Mouse (Mus musculus): ENCODE measurements around the gene Apol7a. TPM values are rescaled to one million over a fixed set of nuclear protein-coding genes. Genes with fewer than 3 reads are reported as not detected.
"Not testable (repeated sequence)": the region's sequence is repeated elsewhere in the genome, so short reads cannot be mapped to it uniquely, and the experiment has no call there.

The Apol7a gene
- 0.09 and 0.13 TPM in 2 replicates for polyA plus RNA-seq (2015; fragmentation: Nextera tagmentation; extraction: Ambion mirVana)

DNA sequence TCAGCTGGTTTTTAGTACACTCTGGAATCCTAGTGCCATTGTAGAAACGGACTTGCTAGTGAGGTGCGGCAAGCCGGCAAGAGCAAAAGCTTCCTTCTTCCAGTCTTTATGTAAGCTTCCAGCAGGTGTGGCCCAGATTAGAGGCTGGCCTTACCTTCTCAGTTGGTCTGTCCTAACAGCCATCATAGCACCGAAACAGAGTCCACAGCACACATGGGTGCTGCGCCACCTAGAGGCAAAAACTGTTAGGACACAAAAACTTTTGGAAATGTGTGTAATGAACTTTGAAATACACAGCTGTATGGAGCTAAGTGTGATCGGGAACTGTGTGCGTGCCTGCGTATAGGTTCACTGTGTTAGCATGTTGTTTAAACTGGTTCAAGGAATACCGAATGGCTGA is at the start of gene Apol7a:
Gene Apol7a (minus strand): TSS at position 84 of the 400 bp plus-strand sequence.
- WGBS, result 64% methylated on average over 9 of the region's 9 CpGs
- H3K27me3 ChIP-seq (ENCODE audit: insufficient read depth, low read length); H3K4me3 ChIP-seq (replicated peaks; ENCODE audit: low read depth, low read length); H3K4me1 ChIP-seq (replicated peaks; ENCODE audit: insufficient read depth, low read length); H3K27ac ChIP-seq; H3K9me3 ChIP-seq (replicated peaks; ENCODE audit: low read length); H3K4me2 ChIP-seq (ENCODE audit: low read length); ATAC-seq (replicated peaks; ENCODE audit: low FRiP score, low read depth); H3K36me3 ChIP-seq (ENCODE audit: insufficient read depth, low read length); H3K9ac ChIP-seq (ENCODE audit: low read depth, low read length): not testable (repeated sequence)
- peak; percentile 10 for DNase-seq (ENCODE audit: low spot score)
- peak; percentile 59 for TF ChIP-seq CTCF (IDR thresholded peaks at IDR 0.05; ENCODE audit: low read depth)

DNA sequence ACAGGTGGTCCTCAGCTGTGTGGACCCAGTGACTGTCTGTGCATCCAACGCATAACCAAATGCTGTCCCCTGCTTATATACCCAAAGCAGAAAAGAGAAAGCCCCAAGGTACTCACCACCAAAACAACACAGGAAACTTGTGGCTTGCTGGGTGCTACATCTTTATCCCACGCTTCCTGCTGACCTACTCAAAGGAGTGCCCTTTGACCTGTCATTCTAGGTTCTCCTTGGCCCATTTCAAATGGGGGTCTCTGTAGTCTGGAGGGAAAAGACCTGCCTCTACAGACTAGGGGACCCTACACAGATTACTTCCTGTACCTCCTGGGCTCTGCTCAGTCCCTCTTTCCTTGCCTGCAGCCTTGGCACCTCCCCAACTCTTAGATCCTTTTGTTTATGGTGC is 48.5 kb upstream of the Apol7a start, which contains the start of gene Apol7b:
Gene Apol7b (minus strand): TSS at position 101 of the 400 bp plus-strand sequence.
- H3K36me3 ChIP-seq (ENCODE audit: insufficient read depth, low read length); H3K4me3 ChIP-seq (replicated peaks; ENCODE audit: low read depth, low read length); H3K4me2 ChIP-seq (ENCODE audit: low read length); H3K9ac ChIP-seq (ENCODE audit: low read depth, low read length); H3K27ac ChIP-seq; ATAC-seq (replicated peaks; ENCODE audit: low FRiP score, low read depth); H3K9me3 ChIP-seq (replicated peaks; ENCODE audit: low read length); DNase-seq (ENCODE audit: low spot score); H3K27me3 ChIP-seq (ENCODE audit: insufficient read depth, low read length); H3K4me1 ChIP-seq (replicated peaks; ENCODE audit: insufficient read depth, low read length): not testable (repeated sequence)
- WGBS, result 97% methylated on average over 2 of the region's 2 CpGs

DNA sequence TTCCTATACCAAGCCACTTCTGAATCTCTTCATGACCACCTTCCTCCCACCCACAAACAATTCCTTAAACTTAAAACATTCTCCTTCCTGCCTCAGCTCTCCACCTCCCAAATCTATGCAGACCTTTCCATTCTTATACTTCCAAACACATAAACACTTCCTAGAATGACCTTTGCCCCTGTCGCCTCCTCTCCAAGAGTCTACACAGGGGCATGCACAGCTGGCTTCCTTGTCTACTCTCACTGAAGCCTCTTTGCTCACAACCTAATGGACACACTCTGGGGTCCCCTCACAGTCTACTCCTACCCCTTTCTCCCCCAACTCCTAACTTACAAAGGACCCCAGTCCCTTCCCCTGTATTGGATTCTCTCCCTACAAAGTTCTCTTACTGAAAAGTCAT is 46.8 kb upstream of the Apol7a start:
- 78% methylated on average over 1 of the region's 1 CpGs for WGBS
- not testable (repeated sequence) for H3K9me3 ChIP-seq (replicated peaks; ENCODE audit: low read length); H3K4me1 ChIP-seq (replicated peaks; ENCODE audit: insufficient read depth, low read length); H3K9ac ChIP-seq (ENCODE audit: low read depth, low read length); H3K4me3 ChIP-seq (replicated peaks; ENCODE audit: low read depth, low read length); H3K27ac ChIP-seq; H3K27me3 ChIP-seq (ENCODE audit: insufficient read depth, low read length); H3K36me3 ChIP-seq (ENCODE audit: insufficient read depth, low read length); ATAC-seq (replicated peaks; ENCODE audit: low FRiP score, low read depth); DNase-seq (ENCODE audit: low spot score); H3K4me2 ChIP-seq (ENCODE audit: low read length)

DNA sequence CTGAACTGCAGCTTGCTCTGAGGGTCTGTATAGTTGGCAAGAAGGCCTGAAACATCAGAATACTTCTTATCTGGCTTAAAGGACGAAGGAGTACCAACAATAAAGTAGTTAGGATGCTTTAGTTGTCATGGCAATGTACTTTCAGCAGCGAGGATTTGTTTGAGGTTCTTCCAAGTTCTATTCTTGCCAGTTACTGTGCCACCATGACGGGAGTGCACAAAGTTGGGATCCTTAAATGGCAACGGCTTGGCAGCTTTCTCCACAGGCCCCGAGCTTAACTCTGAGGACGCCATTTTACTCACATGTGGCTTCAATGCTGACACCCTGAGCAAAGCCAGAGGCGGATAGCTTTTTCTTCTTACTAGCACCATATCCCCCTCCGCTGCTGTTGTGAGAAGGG is 45.8 kb upstream of the Apol7a start:
- H3K4me1 ChIP-seq (replicated peaks; ENCODE audit: insufficient read depth, low read length); H3K4me2 ChIP-seq (ENCODE audit: low read length); DNase-seq (ENCODE audit: low spot score); H3K27ac ChIP-seq; H3K27me3 ChIP-seq (ENCODE audit: insufficient read depth, low read length); H3K4me3 ChIP-seq (replicated peaks; ENCODE audit: low read depth, low read length); H3K36me3 ChIP-seq (ENCODE audit: insufficient read depth, low read length); ATAC-seq (replicated peaks; ENCODE audit: low FRiP score, low read depth); H3K9me3 ChIP-seq (replicated peaks; ENCODE audit: low read length); H3K9ac ChIP-seq (ENCODE audit: low read depth, low read length): not testable (repeated sequence)
- 84% methylated on average over 7 of the region's 8 CpGs for WGBS

DNA sequence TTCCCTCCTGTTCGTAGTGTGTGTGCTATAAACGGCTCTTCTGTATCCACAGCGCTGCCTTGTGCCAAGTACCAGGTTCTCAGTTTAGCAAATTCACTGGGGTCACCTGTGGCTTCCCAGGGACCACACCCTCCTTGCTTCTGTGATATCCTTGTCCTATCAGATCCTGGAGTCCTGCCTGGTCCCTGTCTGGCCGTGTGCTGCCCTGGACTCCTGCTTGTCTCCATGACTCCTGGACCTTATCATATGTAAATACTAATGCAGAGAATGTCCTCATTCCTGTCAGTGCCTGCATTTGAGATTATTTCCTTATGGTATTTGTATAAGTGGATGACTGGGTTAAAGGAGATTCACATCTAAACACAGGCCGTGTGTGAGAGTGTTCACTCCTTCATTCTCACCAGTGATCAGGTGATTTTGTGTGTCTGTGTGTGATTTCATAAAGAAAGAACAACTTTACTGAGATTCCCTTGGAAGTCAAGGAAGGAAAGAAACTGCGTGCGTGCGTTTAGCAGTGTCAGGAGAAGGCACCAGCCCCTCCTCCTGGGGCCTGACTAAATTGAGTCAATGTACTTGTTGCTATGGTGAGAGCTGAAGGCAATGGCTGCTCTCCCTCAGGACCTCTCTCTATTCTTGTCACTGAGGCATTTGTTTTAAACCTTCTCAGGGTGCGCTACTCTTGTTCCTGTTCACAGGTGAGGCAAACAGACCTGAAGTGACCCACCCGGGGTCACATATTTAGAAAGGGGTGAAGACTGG is 30.0 kb upstream of the Apol7a start:
- not testable (repeated sequence) for ATAC-seq (replicated peaks; ENCODE audit: low FRiP score, low read depth); DNase-seq (ENCODE audit: low spot score)

DNA sequence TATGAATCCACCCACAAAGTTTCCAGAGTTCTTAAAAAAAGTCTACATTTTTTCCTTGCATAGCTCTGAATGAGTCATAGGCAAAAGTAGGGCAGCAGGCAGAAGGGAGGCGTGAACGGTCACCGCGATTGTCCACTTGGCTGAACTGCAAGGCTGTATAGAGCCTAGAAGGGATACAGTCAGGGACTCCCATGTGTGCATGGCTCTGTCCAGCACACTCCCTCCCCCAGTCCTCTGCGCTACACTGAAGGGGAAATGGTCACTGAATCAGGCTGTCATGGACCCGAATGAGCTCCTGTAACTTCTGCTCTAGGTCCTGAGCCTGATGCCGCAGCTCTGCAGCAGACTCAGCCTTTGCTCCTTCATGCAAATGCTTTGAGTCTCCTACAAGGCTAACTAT is 24.0 kb upstream of the Apol7a start:
- not testable (repeated sequence) for H3K9me3 ChIP-seq (replicated peaks; ENCODE audit: low read length); H3K4me3 ChIP-seq (replicated peaks; ENCODE audit: low read depth, low read length); H3K27me3 ChIP-seq (ENCODE audit: insufficient read depth, low read length); H3K36me3 ChIP-seq (ENCODE audit: insufficient read depth, low read length); H3K4me2 ChIP-seq (ENCODE audit: low read length); H3K9ac ChIP-seq (ENCODE audit: low read depth, low read length); ATAC-seq (replicated peaks; ENCODE audit: low FRiP score, low read depth); H3K4me1 ChIP-seq (replicated peaks; ENCODE audit: insufficient read depth, low read length); H3K27ac ChIP-seq
- DNase-seq (ENCODE audit: low spot score), result peak; percentile 20
- 45% methylated on average over 3 of the region's 7 CpGs for WGBS

More for the DNA sequence above, 30.0 kb upstream of the Apol7a start:
- H3K36me3 ChIP-seq (ENCODE audit: insufficient read depth, low read length); H3K4me1 ChIP-seq (replicated peaks; ENCODE audit: insufficient read depth, low read length); H3K4me3 ChIP-seq (replicated peaks; ENCODE audit: low read depth, low read length); H3K9me3 ChIP-seq (replicated peaks; ENCODE audit: low read length); H3K27ac ChIP-seq; H3K9ac ChIP-seq (ENCODE audit: low read depth, low read length); H3K27me3 ChIP-seq (ENCODE audit: insufficient read depth, low read length); H3K4me2 ChIP-seq (ENCODE audit: low read length): not testable (repeated sequence)
- WGBS, result 68% methylated on average over 8 of the region's 10 CpGs

DNA sequence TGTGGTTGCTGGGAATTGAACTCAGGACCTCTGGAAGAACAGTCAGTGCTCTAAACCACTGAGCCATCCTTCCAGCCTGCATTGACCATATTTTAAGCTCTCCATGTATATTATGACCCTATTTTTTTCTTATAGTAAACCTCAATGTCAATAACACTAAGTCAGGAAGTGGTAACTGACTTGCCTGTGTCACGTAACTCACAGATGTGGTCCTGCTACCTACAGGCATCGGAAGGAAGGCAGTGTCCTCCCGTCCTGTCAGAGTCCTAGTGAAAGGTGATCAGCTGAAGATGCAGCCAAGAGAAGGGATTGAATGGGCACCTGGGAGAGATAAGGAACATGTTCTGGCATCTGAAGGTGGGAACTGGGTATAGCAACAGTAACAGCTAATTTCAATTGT is 20.7 kb upstream of the Apol7a start:
- not testable (repeated sequence) for H3K27ac ChIP-seq; H3K4me2 ChIP-seq (ENCODE audit: low read length); H3K36me3 ChIP-seq (ENCODE audit: insufficient read depth, low read length); H3K4me1 ChIP-seq (replicated peaks; ENCODE audit: insufficient read depth, low read length); H3K4me3 ChIP-seq (replicated peaks; ENCODE audit: low read depth, low read length); H3K9me3 ChIP-seq (replicated peaks; ENCODE audit: low read length); ATAC-seq (replicated peaks; ENCODE audit: low FRiP score, low read depth); DNase-seq (ENCODE audit: low spot score); H3K27me3 ChIP-seq (ENCODE audit: insufficient read depth, low read length); H3K9ac ChIP-seq (ENCODE audit: low read depth, low read length)
- WGBS, result no CpG with 5 or more reads among the region's 3 CpGs

DNA sequence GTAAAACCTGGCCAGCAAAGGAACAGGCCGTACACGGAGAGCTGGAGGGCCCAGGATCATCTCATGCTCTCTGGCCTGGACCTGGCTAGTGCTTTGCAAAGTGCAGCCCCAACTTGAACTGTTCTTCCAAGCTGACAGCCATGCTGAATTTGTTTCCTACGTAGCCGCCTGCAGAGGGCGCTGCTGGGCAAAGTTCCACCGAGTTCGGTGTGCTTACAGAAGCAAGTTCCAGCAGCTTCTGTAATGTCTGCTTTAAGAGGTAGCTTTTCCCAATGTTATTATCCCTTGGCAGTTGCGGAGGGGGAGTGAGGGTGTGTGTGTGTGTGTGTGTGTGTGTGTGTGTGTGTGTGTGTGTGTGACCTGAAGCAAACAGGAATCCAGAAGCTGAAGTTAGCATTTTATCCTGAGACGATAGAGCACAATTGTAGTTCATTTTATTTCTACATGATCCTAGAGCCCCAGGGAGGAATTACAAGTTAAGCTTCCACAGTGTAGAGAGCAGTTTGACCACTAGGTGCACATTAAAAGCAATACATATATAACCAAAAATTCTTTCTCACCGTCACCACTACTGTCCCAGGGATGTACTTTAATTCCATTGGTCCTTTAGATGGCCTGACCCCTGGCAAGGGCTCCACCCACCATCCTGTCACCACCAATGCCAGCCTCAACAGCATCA is 17.9 kb upstream of the Apol7a start:
- peak; percentile 43; the same call in 1 of the 2 replicates for ATAC-seq (replicated peaks; ENCODE audit: low FRiP score, low read depth)
- 32% methylated on average over 3 of the region's 10 CpGs for WGBS
- not testable (repeated sequence) for H3K9ac ChIP-seq (ENCODE audit: low read depth, low read length); H3K4me2 ChIP-seq (ENCODE audit: low read length); H3K36me3 ChIP-seq (ENCODE audit: insufficient read depth, low read length); H3K27me3 ChIP-seq (ENCODE audit: insufficient read depth, low read length); H3K9me3 ChIP-seq (replicated peaks; ENCODE audit: low read length); H3K4me3 ChIP-seq (replicated peaks; ENCODE audit: low read depth, low read length); DNase-seq (ENCODE audit: low spot score); H3K27ac ChIP-seq; H3K4me1 ChIP-seq (replicated peaks; ENCODE audit: insufficient read depth, low read length)

DNA sequence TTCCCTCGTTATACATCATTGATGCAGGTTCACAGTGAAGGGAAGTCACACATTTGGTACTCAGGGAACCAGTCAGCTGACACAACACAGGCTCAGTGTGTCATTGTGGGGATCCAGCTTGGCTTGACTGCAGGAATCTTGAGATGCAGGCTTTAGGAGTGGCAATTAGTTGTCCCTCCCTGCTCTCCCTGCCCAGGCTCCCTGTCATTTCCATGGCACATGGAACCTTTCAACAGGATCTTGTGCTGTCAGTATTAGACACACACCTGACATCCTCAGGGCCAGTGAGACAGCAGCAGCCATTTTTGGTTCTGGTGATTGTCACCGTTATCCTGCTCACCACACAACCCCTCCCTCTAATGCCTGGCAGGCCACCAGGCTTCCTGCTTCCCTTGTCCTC is 16.7 kb upstream of the Apol7a start:
- H3K36me3 ChIP-seq (ENCODE audit: insufficient read depth, low read length); H3K4me3 ChIP-seq (replicated peaks; ENCODE audit: low read depth, low read length); H3K4me1 ChIP-seq (replicated peaks; ENCODE audit: insufficient read depth, low read length); DNase-seq (ENCODE audit: low spot score); ATAC-seq (replicated peaks; ENCODE audit: low FRiP score, low read depth); H3K27me3 ChIP-seq (ENCODE audit: insufficient read depth, low read length); H3K27ac ChIP-seq; H3K9ac ChIP-seq (ENCODE audit: low read depth, low read length); H3K9me3 ChIP-seq (replicated peaks; ENCODE audit: low read length); H3K4me2 ChIP-seq (ENCODE audit: low read length): not testable (repeated sequence)
- 71% methylated on average over 2 of the region's 2 CpGs for WGBS
